Mouse (Mus musculus): ENCODE measurements around the gene Dio1.

Gene Dio1

GRCm38 (mm10) chr4:107247110-107247509 lies 59.9 kb downstream of the Dio1 start:
- no peak for DNase-seq (ENCODE audit: low spot score in 2 of 2)

- no peak for DNase-seq (ENCODE audit: low spot score in 2 of 2)
Observed at GRCm38 (mm10) chr4:107246040-107246439, 60.9 kb downstream of the Dio1 start.

DNA sequence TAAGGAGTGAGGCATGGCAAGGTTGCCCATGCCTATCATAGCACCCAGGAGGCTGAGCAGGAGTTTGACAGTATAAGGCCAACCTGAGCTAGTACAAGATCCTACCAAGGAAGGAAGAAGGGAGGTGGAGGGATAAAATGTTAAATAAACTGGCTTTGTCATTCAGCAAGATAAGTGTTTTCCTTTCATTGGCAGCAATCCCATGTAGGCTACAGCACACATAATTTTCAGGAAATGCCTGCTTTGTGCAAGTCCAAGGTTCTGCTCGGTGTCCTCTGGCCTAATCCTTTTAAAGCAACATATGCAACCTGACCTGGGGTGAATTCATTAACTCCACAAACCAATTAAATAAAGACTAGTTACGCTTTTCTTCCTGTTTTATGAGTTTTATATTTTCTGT lies 61.6 kb downstream of the Dio1 start:
- DNase-seq (ENCODE audit: low spot score in 2 of 2): no peak

GRCm38 (mm10) chr4:107243365-107244333 lies 63.3 kb downstream of the Dio1 start:
- DNase-seq (ENCODE audit: low spot score in 2 of 2): no peak

Measured in thymus, postnatal 10 days (tissue).